Mouse (Mus musculus): Measurements from ENCODE around the gene Itpripl2.

Itpripl2 gene

GRCm38 (mm10) chr7:118443895-118444485, 47.8 kb downstream of the Itpripl2 start:
- no peak for DNase-seq (ENCODE audit: low spot score)

GRCm38 (mm10) chr7:118443371-118443770, 48.4 kb downstream of the Itpripl2 start:
- DNase-seq (ENCODE audit: low spot score), result no peak

GRCm38 (mm10) chr7:118441535-118441934, 50.2 kb downstream of the Itpripl2 start:
- no peak for DNase-seq (ENCODE audit: low spot score)

GRCm38 (mm10) chr7:118437101-118437802, 54.5 kb downstream of the Itpripl2 start:
- no peak for DNase-seq (ENCODE audit: low spot score)
